Mouse (Mus musculus) midbrain, embryonic 13.5 days (tissue): ENCODE data around the gene Hnrnph2. TPM values are rescaled to one million over a fixed set of nuclear protein-coding genes. Genes with fewer than 3 reads are reported as not detected.

Experiments used
- ATAC-seq: fragments of 200-750 bp; cut with Nextera tagmentation; 2 replicates; pipeline ENCODE4 v1.8.0; 2017; ENCODE audit warnings: mild to moderate bottlenecking, moderate TSS enrichment, moderate library complexity
- H3K27ac ChIP-seq: fragments of 300-500 bp; sonication (generic); 2 replicates; pipeline ENCODE4 v1.5.1; 2015; ENCODE audit warnings: inconsistent platforms, mild to moderate bottlenecking, moderate library complexity
- H3K27me3 ChIP-seq: fragments of 300-500 bp; sonication (generic); 2 replicates; pipeline ENCODE4 v1.6.1; 2015; ENCODE audit warnings: mild to moderate bottlenecking, inconsistent platforms
- H3K36me3 ChIP-seq: fragments of 300-500 bp; sonication (generic); 2 replicates; pipeline ENCODE4 v1.6.1; 2015; ENCODE audit warnings: mild to moderate bottlenecking, inconsistent platforms
- H3K4me1 ChIP-seq: fragments of 300-500 bp; sonication (generic); replicated peaks from 2 replicates; pipeline ENCODE4 v1.6.1; 2015; ENCODE audit warnings: inconsistent platforms
- H3K4me2 ChIP-seq: fragments of 300-500 bp; sonication (generic); replicated peaks from 2 replicates; pipeline ENCODE4 v1.6.1; 2015; ENCODE audit warnings: moderate library complexity, mild to moderate bottlenecking, inconsistent platforms
- H3K4me3 ChIP-seq: fragments of 300-500 bp; sonication (generic); replicated peaks from 2 replicates; pipeline ENCODE4 v1.5.1; 2015; ENCODE audit warnings: mild to moderate bottlenecking, inconsistent platforms
- H3K9ac ChIP-seq: fragments of 300-500 bp; sonication (generic); replicated peaks from 2 replicates; pipeline ENCODE4 v1.6.1; 2015; ENCODE audit warnings: mild to moderate bottlenecking, inconsistent platforms
- H3K9me3 ChIP-seq: fragments of 300-500 bp; sonication (generic); 2 replicates; pipeline ENCODE4 v1.6.1; 2016; ENCODE audit warnings: mild to moderate bottlenecking, inconsistent platforms
- WGBS: fragments of 180-500 bp; shearing (Covaris S2); methylation state at CpG from one replicate; pipeline ENCODE4 v1.1.7; 2015; 5-methylcytosine and 5-hydroxymethylcytosine counted together
- polyA plus RNA-seq: library from polyadenylated mRNA; unstranded; fragments of >200 nt; fragmentation: Nextera tagmentation; extraction: Ambion mirVana; gene quantifications from 2 replicates; pipeline ENCODE4 v1.2.1, GENCODE M21; 2015

Hnrnph2 gene
- polyA plus RNA-seq = 184 and 186 TPM in 2 replicates

- WGBS = 21% methylated on average over 33 of the region's 33 CpGs
- H3K4me3 ChIP-seq = peak within 1 kb of the TSS; percentile 53
- ATAC-seq = peak; percentile 98
- H3K4me1 ChIP-seq = peaks cover 21% of the 10 kb centered on the region
- no peaks in the 10 kb centered on the region for H3K9me3 ChIP-seq
- H3K27ac ChIP-seq = peak within 1 kb of the TSS; percentile 91
- H3K36me3 ChIP-seq = no peaks in the 10 kb centered on the region
- H3K4me2 ChIP-seq = peak within 1 kb of the TSS; percentile 62
- no peaks in the 10 kb centered on the region for H3K27me3 ChIP-seq
- H3K9ac ChIP-seq = peak within 1 kb of the TSS; percentile 61
These were observed at the start of gene Hnrnph2, which contains the start of gene Gla for GRCm38 (mm10) chrX:134600659-134601379. Gene Hnrnph2, plus strand, starts transcription at chrX:134601179. Gene Gla, minus strand, starts transcription at chrX:134601125.

GRCm38 (mm10) chrX:134553326-134553725 is 47.7 kb upstream of the Hnrnph2 start:
- WGBS = 87% methylated on average over 4 of the region's 4 CpGs
- no peaks in the 10 kb centered on the region for H3K27me3 ChIP-seq
- no peak for ATAC-seq
- no peak overlapping the region for H3K4me3 ChIP-seq
- no peaks in the 10 kb centered on the region for H3K4me1 ChIP-seq
- H3K9me3 ChIP-seq = no peaks in the 10 kb centered on the region
- no peaks in the 10 kb centered on the region for H3K36me3 ChIP-seq
- no peak overlapping the region for H3K4me2 ChIP-seq
- H3K9ac ChIP-seq = no peak overlapping the region
- no peak overlapping the region for H3K27ac ChIP-seq

GRCm38 (mm10) chrX:134554425-134554824 is 46.6 kb upstream of the Hnrnph2 start:
- H3K9ac ChIP-seq = no peak overlapping the region

GRCm38 (mm10) chrX:134564326-134564725 is 36.7 kb upstream of the Hnrnph2 start:
- no peaks in the 10 kb centered on the region for H3K27me3 ChIP-seq
- H3K9me3 ChIP-seq = no peaks in the 10 kb centered on the region
- no peak overlapping the region for H3K9ac ChIP-seq
- no peaks in the 10 kb centered on the region for H3K36me3 ChIP-seq
- no peak overlapping the region for H3K4me3 ChIP-seq
- H3K4me2 ChIP-seq = no peak overlapping the region
- no peak overlapping the region for H3K27ac ChIP-seq
- ATAC-seq = no peak
- no peaks in the 10 kb centered on the region for H3K4me1 ChIP-seq
- 94% methylated on average over 4 of the region's 4 CpGs for WGBS

More at GRCm38 (mm10) chrX:134554425-134554824, 46.6 kb upstream of the Hnrnph2 start:
- Histone ChIP-seq H3K4me3 (no peak overlapping the region), H3K4me2 (no peak overlapping the region), H3K27me3 (no peaks in the 10 kb centered on the region), H3K27ac (no peak overlapping the region), H3K36me3 (no peaks in the 10 kb centered on the region), H3K9me3 (no peaks in the 10 kb centered on the region), H3K4me1 (no peaks in the 10 kb centered on the region)
- no peak for ATAC-seq
- 79% methylated on average over 6 of the region's 6 CpGs for WGBS

GRCm38 (mm10) chrX:134566536-134567222 is 34.3 kb upstream of the Hnrnph2 start:
- 87% methylated on average over 8 of the region's 8 CpGs for WGBS
- H3K36me3 ChIP-seq = no peaks in the 10 kb centered on the region
- no peak overlapping the region for H3K27ac ChIP-seq
- H3K9ac ChIP-seq = no peak overlapping the region
- no peak overlapping the region for H3K4me3 ChIP-seq
- no peaks in the 10 kb centered on the region for H3K27me3 ChIP-seq
- H3K4me1 ChIP-seq = no peaks in the 10 kb centered on the region
- ATAC-seq = no peak
- H3K4me2 ChIP-seq = no peak overlapping the region
- no peaks in the 10 kb centered on the region for H3K9me3 ChIP-seq

- Histone ChIP-seq H3K4me2 (no peak overlapping the region), H3K36me3 (no peaks in the 10 kb centered on the region), H3K27ac (no peak overlapping the region), H3K4me3 (no peak overlapping the region), H3K9me3 (no peaks in the 10 kb centered on the region), H3K27me3 (no peaks in the 10 kb centered on the region), H3K4me1 (no peaks in the 10 kb centered on the region), H3K9ac (no peak overlapping the region)
- no peak for ATAC-seq
- 87% methylated on average over 4 of the region's 4 CpGs for WGBS
These were observed 23.1 kb upstream of the Hnrnph2 start for GRCm38 (mm10) chrX:134577896-134578295.

GRCm38 (mm10) chrX:134580528-134581305 is 20.3 kb upstream of the Hnrnph2 start:
- no peaks in the 10 kb centered on the region for H3K36me3 ChIP-seq
- no peak for ATAC-seq
- H3K4me1 ChIP-seq = no peaks in the 10 kb centered on the region
- no peak overlapping the region for H3K9ac ChIP-seq
- no peaks in the 10 kb centered on the region for H3K9me3 ChIP-seq
- no peak overlapping the region for H3K27ac ChIP-seq
- no peak overlapping the region for H3K4me2 ChIP-seq
- no peak overlapping the region for H3K4me3 ChIP-seq
- WGBS = 89% methylated on average over 14 of the region's 14 CpGs
- H3K27me3 ChIP-seq = no peaks in the 10 kb centered on the region

- ATAC-seq = no peak
- Histone ChIP-seq H3K27me3 (no peaks in the 10 kb centered on the region), H3K4me1 (peaks cover 9% of the 10 kb centered on the region), H3K4me2 (no peak overlapping the region), H3K9me3 (no peaks in the 10 kb centered on the region), H3K36me3 (no peaks in the 10 kb centered on the region), H3K27ac (no peak overlapping the region), H3K4me3 (no peak overlapping the region), H3K9ac (no peak overlapping the region)
- WGBS = 89% methylated on average over 11 of the region's 11 CpGs
These were observed 18.7 kb upstream of the Hnrnph2 start for GRCm38 (mm10) chrX:134582270-134582669.

- 84% methylated on average over 11 of the region's 11 CpGs for WGBS
- Histone ChIP-seq H3K9me3 (no peaks in the 10 kb centered on the region), H3K4me3 (no peak within 1 kb of the TSS), H3K4me2 (no peak within 1 kb of the TSS), H3K36me3 (no peaks in the 10 kb centered on the region), H3K27ac (no peak within 1 kb of the TSS), H3K27me3 (no peaks in the 10 kb centered on the region), H3K9ac (no peak within 1 kb of the TSS), H3K4me1 (peaks cover 12% of the 10 kb centered on the region)
- ATAC-seq = no peak
These were observed 17.9 kb upstream of the Hnrnph2 start, which contains the start of gene Btk for GRCm38 (mm10) chrX:134582888-134583669. Gene Btk, minus strand, starts transcription at chrX:134583570.

GRCm38 (mm10) chrX:134585103-134586002 is 15.6 kb upstream of the Hnrnph2 start, which contains the start of gene Rpl36a:
Gene Rpl36a, plus strand, starts transcription at chrX:134585654.
- peaks cover 10% of the 10 kb centered on the region for H3K36me3 ChIP-seq
- no peaks in the 10 kb centered on the region for H3K9me3 ChIP-seq
- H3K4me1 ChIP-seq = peaks cover 12% of the 10 kb centered on the region
- 21% methylated on average over 45 of the region's 45 CpGs for WGBS
- H3K4me2 ChIP-seq = peak within 1 kb of the TSS; percentile 64
- peak within 1 kb of the TSS; percentile 88 for H3K27ac ChIP-seq
- H3K9ac ChIP-seq = peak within 1 kb of the TSS; percentile 74
- H3K4me3 ChIP-seq = peak within 1 kb of the TSS; percentile 50
- H3K27me3 ChIP-seq = no peaks in the 10 kb centered on the region
- ATAC-seq = peak; percentile 99
